Mouse (Mus musculus) T-helper 2 cell (primary cell): ENCODE measurements around the gene Map3k4.

Source experiments
- in situ Hi-C: fragments of 300-600 bp; cut with MboI, MseI; formaldehyde crosslinking; loops from one replicate; pipeline ENCODE4 v1.15.1; 2025; ENCODE audit warnings: high pct_unique_total_duplicates

The Map3k4 gene

GRCm38 (mm10) chr17:12318663-12319201, at the start of gene Map3k4:
Gene Map3k4 (minus strand): TSS chr17:12318796.
- in situ Hi-C loops: no loop called here

GRCm38 (mm10) chr17:12367373-12367930, 48.9 kb upstream of the Map3k4 start:
- in situ Hi-C loops: loop anchor here (10.0 kb wide), 1 partner anchor 93 kb away; no protein-coding TSS in a partner anchor

GRCm38 (mm10) chr17:12364426-12364735, 45.8 kb upstream of the Map3k4 start:
- in situ Hi-C loops: loop anchor here (5.0 to 10.0 kb wide), 2 partner anchors 52 to 90 kb away; no protein-coding TSS in a partner anchor

GRCm38 (mm10) chr17:12363601-12364425, 45.2 kb upstream of the Map3k4 start:
- in situ Hi-C loops: loop anchor here (5.0 to 10.0 kb wide), 2 partner anchors 52 to 89 kb away; no protein-coding TSS in a partner anchor

- in situ Hi-C loops: loop anchor here (5.0 to 10.0 kb wide), 2 partner anchors 48 to 85 kb away; no protein-coding TSS in a partner anchor
Measured at GRCm38 (mm10) chr17:12359876-12360275, 41.3 kb upstream of the Map3k4 start.

- in situ Hi-C loops: no loop called here
Measured at GRCm38 (mm10) chr17:12352781-12353180, 34.2 kb upstream of the Map3k4 start.

GRCm38 (mm10) chr17:12351564-12351963, 33.0 kb upstream of the Map3k4 start:
- in situ Hi-C loops: no loop called here

- in situ Hi-C loops: no loop called here
Measured at GRCm38 (mm10) chr17:12347462-12347861, 28.9 kb upstream of the Map3k4 start.

GRCm38 (mm10) chr17:12343702-12344376, 25.2 kb upstream of the Map3k4 start:
- in situ Hi-C loops: no loop called here

- in situ Hi-C loops: no loop called here
Measured at GRCm38 (mm10) chr17:12337156-12337555, 18.6 kb upstream of the Map3k4 start.

GRCm38 (mm10) chr17:12336073-12336868, 17.7 kb upstream of the Map3k4 start:
- in situ Hi-C loops: no loop called here

GRCm38 (mm10) chr17:12335115-12335514, 16.5 kb upstream of the Map3k4 start:
- in situ Hi-C loops: no loop called here

GRCm38 (mm10) chr17:12327847-12328518, 9.4 kb upstream of the Map3k4 start:
- in situ Hi-C loops: no loop called here

GRCm38 (mm10) chr17:12319786-12320185, 1.2 kb upstream of the Map3k4 start:
- in situ Hi-C loops: no loop called here

- in situ Hi-C loops: no loop called here
Measured at GRCm38 (mm10) chr17:12317954-12318651, 493 bp downstream of the Map3k4 start.

GRCm38 (mm10) chr17:12317607-12317953, 1.0 kb downstream of the Map3k4 start:
- in situ Hi-C loops: no loop called here

- in situ Hi-C loops: no loop called here
Measured at GRCm38 (mm10) chr17:12316251-12316650, 2.3 kb downstream of the Map3k4 start.

- in situ Hi-C loops: loop anchor here (5.0 kb wide), 1 partner anchor 50 kb away; no protein-coding TSS in a partner anchor
Measured at GRCm38 (mm10) chr17:12312248-12312647, 6.3 kb downstream of the Map3k4 start.

- in situ Hi-C loops: no loop called here
Measured at GRCm38 (mm10) chr17:12309493-12309892, 9.1 kb downstream of the Map3k4 start.

GRCm38 (mm10) chr17:12309059-12309458, 9.5 kb downstream of the Map3k4 start:
- in situ Hi-C loops: no loop called here
